Mouse (Mus musculus): Measurements from ENCODE around the gene Islr2. TPM values are rescaled to one million over a fixed set of nuclear protein-coding genes. Genes with fewer than 3 reads are reported as not detected.
A peak's percentile ranks its signal among the peaks of the same experiment; 100 is the strongest.

The Islr2 gene
- polyA plus RNA-seq, 1 experiment from 2014 or later = 1.5 TPM

DNA sequence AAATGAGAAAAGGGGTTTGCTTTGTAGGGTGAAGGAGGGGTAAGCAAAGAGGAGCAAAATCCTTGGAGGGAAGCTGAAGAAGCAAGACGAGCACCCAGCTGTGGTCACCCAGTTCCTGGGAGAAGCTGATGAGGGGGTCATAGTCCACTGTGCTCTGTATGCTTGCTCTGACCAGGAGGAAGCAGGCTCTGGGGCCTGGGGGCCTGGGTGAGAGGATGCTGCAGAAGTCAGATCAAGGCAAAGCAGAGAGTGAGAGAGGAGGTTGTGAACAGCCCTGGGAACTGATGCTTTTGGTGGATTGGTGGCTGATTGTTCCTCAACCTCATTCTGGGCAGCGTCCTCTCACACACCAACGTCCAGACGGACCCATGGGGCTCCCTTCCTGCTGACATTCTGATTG is 27.0 kb downstream of the Islr2 start:
- Histone ChIP-seq H3K4me2 (no peak overlapping the region), H3K4me1 (peaks cover 8% of the 10 kb centered on the region; the same call in 1 of the 2 replicates), H3K4me3 (no peak overlapping the region), H3K9me3 (no peaks in the 10 kb centered on the region), H3K36me3 (no peaks in the 10 kb centered on the region), H3K27me3 (no peaks in the 10 kb centered on the region), H3K9ac (no peak overlapping the region), H3K27ac (no peak overlapping the region)
- no peak for ATAC-seq (ENCODE audit: insufficient number of reproducible peaks, low FRiP score, low TSS enrichment, low read depth)
- WGBS = 68% methylated on average over 4 of the region's 4 CpGs

DNA sequence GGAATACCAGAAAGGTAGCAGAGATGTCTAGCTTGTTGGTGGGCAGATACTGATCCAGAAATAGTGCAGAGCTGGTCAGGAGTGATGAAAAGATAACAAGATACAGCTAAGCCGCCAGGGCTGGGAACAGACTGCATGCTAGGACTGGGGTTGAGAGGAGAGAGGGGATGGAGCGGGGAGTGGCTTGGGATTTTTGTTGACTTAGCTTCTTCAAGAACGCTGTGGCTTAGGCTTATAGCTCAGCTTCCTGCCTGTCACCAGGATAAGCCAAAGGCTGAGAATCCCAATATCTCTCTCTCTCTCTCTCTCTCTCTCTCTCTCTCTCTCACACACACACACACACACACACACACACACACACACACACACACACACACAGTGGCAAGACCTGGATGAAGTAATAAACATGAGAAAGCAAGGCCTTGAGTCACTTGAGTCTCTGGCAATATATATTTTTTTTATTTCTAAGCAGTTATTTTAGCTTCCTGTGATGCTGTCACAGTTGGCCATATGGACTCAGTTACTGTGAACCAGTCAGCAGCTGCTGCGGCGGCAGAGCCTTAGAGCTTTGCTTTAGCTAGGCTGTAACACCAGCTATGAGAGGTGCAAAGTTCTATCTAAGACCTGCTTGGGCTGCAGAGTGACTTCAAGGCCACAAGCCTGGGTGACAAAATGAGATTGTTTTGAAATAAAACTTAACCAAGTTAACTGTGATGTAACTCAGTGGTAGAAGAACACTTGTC is 28.2 kb downstream of the Islr2 start:
- ATAC-seq (ENCODE audit: insufficient number of reproducible peaks, low FRiP score, low TSS enrichment, low read depth) = no peak
- 24% methylated on average over 5 of the region's 5 CpGs for WGBS
- peaks cover 8% of the 10 kb centered on the region; the same call in 1 of the 2 replicates for H3K4me1 ChIP-seq

DNA sequence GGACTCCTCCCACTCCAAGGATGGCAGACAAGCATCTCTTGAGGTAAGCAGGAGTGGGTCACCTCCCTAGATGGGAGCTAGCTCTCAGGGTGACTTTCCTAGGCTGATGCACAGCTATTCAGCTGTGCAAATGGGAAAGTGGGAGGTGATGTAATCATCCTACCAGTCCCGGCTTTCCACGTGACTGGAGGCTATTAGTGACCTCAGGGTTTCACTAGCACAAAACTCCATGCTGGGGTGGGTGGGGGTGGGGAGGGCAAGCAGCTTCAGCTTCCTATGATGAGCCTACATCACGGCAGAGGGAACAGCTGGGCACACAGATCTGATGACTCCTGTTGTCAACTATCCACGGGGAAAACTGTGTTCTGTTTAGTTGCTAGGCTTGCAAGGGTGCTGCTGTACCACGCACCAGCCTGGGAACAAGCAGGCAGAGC is 29.3 kb downstream of the Islr2 start:
- no peak overlapping the region for H3K4me3 ChIP-seq
- no peaks in the 10 kb centered on the region for H3K27me3 ChIP-seq
- 26% methylated on average over 5 of the region's 5 CpGs for WGBS
- no peaks in the 10 kb centered on the region for H3K36me3 ChIP-seq
- no peak overlapping the region for H3K9ac ChIP-seq
- no peaks in the 10 kb centered on the region for H3K9me3 ChIP-seq
- H3K27ac ChIP-seq = 0 out of 2 replicates have a peak overlapping the region, but pooled peaks have one; percentile 18
- peaks cover 8% of the 10 kb centered on the region; the same call in 1 of the 2 replicates for H3K4me1 ChIP-seq
- ATAC-seq (ENCODE audit: insufficient number of reproducible peaks, low FRiP score, low TSS enrichment, low read depth) = peak; percentile 63
- no peak overlapping the region for H3K4me2 ChIP-seq

More for the DNA sequence above, 28.2 kb downstream of the Islr2 start:
- Histone ChIP-seq H3K36me3 (no peaks in the 10 kb centered on the region), H3K9ac (no peak overlapping the region), H3K27me3 (no peaks in the 10 kb centered on the region), H3K9me3 (no peaks in the 10 kb centered on the region), H3K4me2 (no peak overlapping the region), H3K4me3 (no peak overlapping the region), H3K27ac (peak overlapping the region; percentile 18; the same call in 1 of the 2 replicates)

DNA sequence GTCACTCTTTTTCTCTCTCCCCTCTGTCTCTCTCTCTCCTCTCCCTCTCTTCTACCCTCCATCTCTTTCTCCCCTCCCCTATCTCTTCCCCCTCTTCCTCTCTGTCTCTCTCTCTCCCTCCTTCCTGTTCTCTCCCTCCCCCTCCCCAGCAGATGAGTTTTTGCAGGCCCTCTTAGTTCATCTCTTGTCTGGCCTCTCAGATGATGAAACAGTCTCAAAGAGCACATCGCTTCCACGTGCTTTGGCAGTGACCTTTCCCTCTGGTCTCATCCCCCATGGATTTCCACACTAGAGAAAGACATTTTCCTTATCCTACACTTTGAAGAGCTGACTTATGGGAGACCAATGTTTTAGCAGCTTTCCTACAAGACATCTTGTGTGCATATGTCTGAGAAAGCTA is 31.3 kb downstream of the Islr2 start:
- H3K9me3 ChIP-seq = no peaks in the 10 kb centered on the region
- no peak overlapping the region for H3K4me2 ChIP-seq
- 80% methylated on average over 2 of the region's 2 CpGs for WGBS
- H3K4me3 ChIP-seq = no peak overlapping the region
- no peak overlapping the region for H3K9ac ChIP-seq
- no peak overlapping the region for H3K27ac ChIP-seq
- no peak for ATAC-seq (ENCODE audit: insufficient number of reproducible peaks, low FRiP score, low TSS enrichment, low read depth)
- H3K4me1 ChIP-seq = peaks cover 12% of the 10 kb centered on the region
- H3K36me3 ChIP-seq = no peaks in the 10 kb centered on the region
- H3K27me3 ChIP-seq = no peaks in the 10 kb centered on the region

DNA sequence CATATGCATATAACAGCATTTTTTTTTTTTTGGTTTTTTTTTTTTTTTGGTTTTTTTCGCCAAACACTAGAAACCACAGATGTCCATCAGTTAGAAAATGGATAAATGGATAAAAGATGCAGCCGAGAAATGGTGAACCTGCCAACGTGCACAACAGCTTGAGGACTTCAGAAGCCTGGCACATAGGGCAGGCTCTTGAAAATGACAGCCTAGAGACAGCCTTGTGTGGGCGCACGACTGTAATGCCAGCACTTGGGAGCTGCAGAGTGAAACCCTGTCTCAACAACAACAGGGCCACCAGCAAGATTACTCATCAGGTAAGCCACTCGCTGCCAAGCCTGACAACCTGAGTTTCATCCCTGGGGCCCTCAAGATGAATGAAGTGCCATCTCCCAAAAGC is 34.7 kb downstream of the Islr2 start:
- no peak overlapping the region for H3K4me2 ChIP-seq
- H3K9me3 ChIP-seq = no peaks in the 10 kb centered on the region
- no peaks in the 10 kb centered on the region for H3K27me3 ChIP-seq
- H3K27ac ChIP-seq = no peak overlapping the region
- H3K4me1 ChIP-seq = peaks cover 4% of the 10 kb centered on the region; the same call in 1 of the 2 replicates
- no peak overlapping the region for H3K4me3 ChIP-seq
- ATAC-seq (ENCODE audit: insufficient number of reproducible peaks, low FRiP score, low TSS enrichment, low read depth) = no peak
- H3K9ac ChIP-seq = no peak overlapping the region
- H3K36me3 ChIP-seq = no peaks in the 10 kb centered on the region
- WGBS = 81% methylated on average over 6 of the region's 6 CpGs

DNA sequence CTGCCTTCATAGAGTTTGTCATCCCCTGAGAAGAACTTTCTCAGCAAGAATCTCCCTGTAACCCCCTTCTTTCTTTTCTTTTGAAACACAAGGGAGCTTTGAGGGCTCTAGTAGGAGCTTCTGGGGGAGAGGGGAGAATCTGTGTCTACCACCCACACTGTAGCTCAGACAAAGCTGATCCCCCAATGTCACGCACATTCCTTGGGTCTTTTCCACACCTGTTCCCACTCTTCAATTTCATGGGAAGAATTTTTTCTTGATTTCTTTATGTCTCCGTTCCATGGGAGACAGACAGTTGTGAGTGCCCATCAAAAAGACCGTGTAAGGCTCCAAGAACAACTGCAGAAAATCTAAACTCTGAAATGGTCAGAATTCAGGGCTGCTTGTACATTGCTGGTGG is 35.2 kb downstream of the Islr2 start:
- peaks cover 4% of the 10 kb centered on the region; the same call in 1 of the 2 replicates for H3K4me1 ChIP-seq
- no peak overlapping the region for H3K4me3 ChIP-seq
- no peaks in the 10 kb centered on the region for H3K9me3 ChIP-seq
- no peak overlapping the region for H3K9ac ChIP-seq
- 63% methylated on average over 3 of the region's 3 CpGs for WGBS
- H3K27me3 ChIP-seq = no peaks in the 10 kb centered on the region
- no peaks in the 10 kb centered on the region for H3K36me3 ChIP-seq
- ATAC-seq (ENCODE audit: insufficient number of reproducible peaks, low FRiP score, low TSS enrichment, low read depth) = no peak
- H3K4me2 ChIP-seq = no peak overlapping the region
- no peak overlapping the region for H3K27ac ChIP-seq

DNA sequence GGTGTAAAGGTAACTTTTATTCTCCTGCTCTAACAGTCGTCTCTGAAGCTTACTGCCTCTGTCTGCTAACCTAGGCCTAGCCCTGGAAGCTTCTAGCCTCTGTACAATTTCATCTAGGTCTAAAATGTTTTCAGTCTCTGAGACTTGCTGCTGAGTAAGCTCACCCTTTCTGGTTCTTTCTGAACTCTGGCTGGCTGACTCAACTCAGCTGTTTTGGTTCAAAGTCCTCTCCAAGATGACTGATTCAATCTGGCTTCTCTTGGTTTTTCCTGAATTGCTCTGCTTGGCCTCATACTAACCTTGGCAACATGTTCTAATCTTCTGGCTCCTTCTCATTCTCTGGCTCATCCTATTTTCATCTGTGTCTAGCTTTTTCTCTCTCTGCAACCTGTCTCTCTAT is 38.3 kb downstream of the Islr2 start:
- Histone ChIP-seq H3K36me3 (no peaks in the 10 kb centered on the region), H3K9me3 (no peaks in the 10 kb centered on the region), H3K4me2 (no peak overlapping the region), H3K27me3 (no peaks in the 10 kb centered on the region), H3K4me1 (peaks cover 9% of the 10 kb centered on the region; the same call in 1 of the 2 replicates), H3K4me3 (no peak overlapping the region), H3K9ac (no peak overlapping the region), H3K27ac (no peak overlapping the region)
- no peak for ATAC-seq (ENCODE audit: insufficient number of reproducible peaks, low FRiP score, low TSS enrichment, low read depth)
- 81% methylated on average over 1 of the region's 1 CpGs for WGBS

DNA sequence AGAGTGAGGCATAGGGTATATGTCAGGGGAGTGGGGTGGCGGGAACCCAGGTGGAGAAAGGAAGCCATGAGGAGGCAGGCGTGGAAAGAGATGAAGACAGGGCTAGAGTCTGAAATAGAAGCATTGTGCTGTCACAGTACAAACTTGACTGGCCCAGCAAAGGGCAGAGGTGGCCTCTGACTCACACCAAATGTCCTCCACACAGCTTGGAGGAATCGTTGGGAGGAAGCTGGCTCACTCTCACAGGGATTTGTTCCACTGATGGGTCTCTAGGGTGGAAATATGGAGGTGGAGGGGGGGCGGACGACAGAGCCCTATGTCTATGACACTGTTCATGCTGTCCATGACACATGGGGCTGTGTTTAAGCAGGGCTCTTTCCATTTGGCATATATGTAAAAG is 41.0 kb downstream of the Islr2 start:
- no peak overlapping the region for H3K27ac ChIP-seq
- H3K4me2 ChIP-seq = no peak overlapping the region
- H3K9me3 ChIP-seq = no peaks in the 10 kb centered on the region
- no peaks in the 10 kb centered on the region for H3K27me3 ChIP-seq
- no peak overlapping the region for H3K9ac ChIP-seq
- H3K36me3 ChIP-seq = no peaks in the 10 kb centered on the region
- H3K4me1 ChIP-seq = peaks cover 26% of the 10 kb centered on the region
- no peak overlapping the region for H3K4me3 ChIP-seq
- WGBS = 65% methylated on average over 5 of the region's 5 CpGs
- no peak for ATAC-seq (ENCODE audit: insufficient number of reproducible peaks, low FRiP score, low TSS enrichment, low read depth)

DNA sequence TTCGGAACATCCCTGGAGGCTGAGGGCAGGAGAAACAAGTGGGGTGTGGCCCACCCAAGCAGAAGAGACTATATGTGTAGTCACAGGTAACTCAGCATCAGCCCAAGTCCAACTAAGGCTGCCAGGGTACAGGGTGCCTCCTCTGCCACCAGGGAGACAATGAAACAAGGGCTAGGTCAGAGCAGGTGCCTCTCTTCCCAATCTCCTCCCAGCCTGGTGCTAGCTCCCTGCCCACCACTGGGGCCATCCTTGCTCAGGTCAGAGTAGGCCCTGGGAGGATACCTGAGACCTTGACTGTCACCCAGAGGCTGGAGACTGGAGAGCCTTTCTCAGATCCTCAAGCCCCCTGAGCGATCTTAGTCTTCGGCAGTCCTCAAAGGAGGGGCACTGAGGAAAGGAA is 41.9 kb downstream of the Islr2 start:
- no peaks in the 10 kb centered on the region for H3K36me3 ChIP-seq

DNA sequence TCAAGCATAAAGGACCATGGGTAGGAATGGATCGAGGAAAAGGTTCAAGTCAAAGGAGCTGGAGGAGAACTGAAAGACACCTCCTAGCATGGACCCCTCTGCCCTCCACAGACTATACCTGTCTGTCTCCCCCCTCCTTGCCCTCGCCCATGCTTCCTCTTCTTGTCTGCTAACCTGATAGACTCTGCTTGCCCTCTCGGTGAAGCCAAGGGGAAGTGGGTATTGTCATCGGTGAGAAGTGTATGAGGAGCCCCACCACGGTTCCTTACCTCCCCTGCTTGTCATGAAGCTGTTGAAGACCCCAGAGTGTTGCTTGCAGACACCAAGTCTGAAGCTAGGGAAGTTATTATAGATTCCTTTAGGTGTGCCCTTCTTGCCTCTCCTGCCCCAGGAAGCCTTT is 43.8 kb downstream of the Islr2 start:
- WGBS = 82% methylated on average over 5 of the region's 5 CpGs
- no peak for ATAC-seq (ENCODE audit: insufficient number of reproducible peaks, low FRiP score, low TSS enrichment, low read depth)
- Histone ChIP-seq H3K36me3 (no peaks in the 10 kb centered on the region), H3K9me3 (no peaks in the 10 kb centered on the region), H3K27me3 (no peaks in the 10 kb centered on the region), H3K9ac (no peak overlapping the region), H3K4me2 (no peak overlapping the region), H3K27ac (peak overlapping the region; percentile 98), H3K4me1 (peaks cover 53% of the 10 kb centered on the region), H3K4me3 (no peak overlapping the region)

More for the DNA sequence above, 41.9 kb downstream of the Islr2 start:
- no peak for ATAC-seq (ENCODE audit: insufficient number of reproducible peaks, low FRiP score, low TSS enrichment, low read depth)
- H3K9ac ChIP-seq = no peak overlapping the region
- no peaks in the 10 kb centered on the region for H3K27me3 ChIP-seq
- peaks cover 34% of the 10 kb centered on the region for H3K4me1 ChIP-seq
- no peak overlapping the region for H3K27ac ChIP-seq
- no peaks in the 10 kb centered on the region for H3K9me3 ChIP-seq
- WGBS = 76% methylated on average over 3 of the region's 3 CpGs
- H3K4me2 ChIP-seq = no peak overlapping the region
- H3K4me3 ChIP-seq = no peak overlapping the region

DNA sequence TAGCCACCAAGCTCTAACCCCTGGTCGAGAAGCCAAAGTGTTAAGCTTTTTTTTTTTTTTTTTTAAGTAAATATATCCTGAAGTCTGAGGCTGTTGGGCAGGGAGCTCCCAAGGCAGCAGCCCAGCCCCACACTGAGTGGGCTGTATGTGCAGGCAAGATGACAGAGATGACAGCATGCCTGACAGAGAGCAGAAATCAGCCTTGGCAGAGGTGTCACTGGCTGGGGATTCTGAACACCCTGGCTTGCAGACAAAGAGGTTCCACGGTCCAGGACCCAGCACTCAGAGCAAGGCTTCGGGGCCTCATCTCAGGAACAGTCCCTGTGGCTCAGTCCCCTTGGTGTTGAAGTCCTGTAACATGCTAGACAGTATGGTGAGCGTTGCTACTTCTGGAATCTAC is 44.3 kb downstream of the Islr2 start:
- Histone ChIP-seq H3K4me1 (peaks cover 57% of the 10 kb centered on the region), H3K36me3 (no peaks in the 10 kb centered on the region), H3K9ac (no peak overlapping the region), H3K27me3 (no peaks in the 10 kb centered on the region), H3K4me2 (peak overlapping the region; percentile 74; the same call in 1 of the 2 replicates), H3K9me3 (no peaks in the 10 kb centered on the region), H3K27ac (peak overlapping the region; percentile 98), H3K4me3 (no peak overlapping the region)
- ATAC-seq (ENCODE audit: insufficient number of reproducible peaks, low FRiP score, low TSS enrichment, low read depth) = no peak
- WGBS = 37% methylated on average over 4 of the region's 4 CpGs

DNA sequence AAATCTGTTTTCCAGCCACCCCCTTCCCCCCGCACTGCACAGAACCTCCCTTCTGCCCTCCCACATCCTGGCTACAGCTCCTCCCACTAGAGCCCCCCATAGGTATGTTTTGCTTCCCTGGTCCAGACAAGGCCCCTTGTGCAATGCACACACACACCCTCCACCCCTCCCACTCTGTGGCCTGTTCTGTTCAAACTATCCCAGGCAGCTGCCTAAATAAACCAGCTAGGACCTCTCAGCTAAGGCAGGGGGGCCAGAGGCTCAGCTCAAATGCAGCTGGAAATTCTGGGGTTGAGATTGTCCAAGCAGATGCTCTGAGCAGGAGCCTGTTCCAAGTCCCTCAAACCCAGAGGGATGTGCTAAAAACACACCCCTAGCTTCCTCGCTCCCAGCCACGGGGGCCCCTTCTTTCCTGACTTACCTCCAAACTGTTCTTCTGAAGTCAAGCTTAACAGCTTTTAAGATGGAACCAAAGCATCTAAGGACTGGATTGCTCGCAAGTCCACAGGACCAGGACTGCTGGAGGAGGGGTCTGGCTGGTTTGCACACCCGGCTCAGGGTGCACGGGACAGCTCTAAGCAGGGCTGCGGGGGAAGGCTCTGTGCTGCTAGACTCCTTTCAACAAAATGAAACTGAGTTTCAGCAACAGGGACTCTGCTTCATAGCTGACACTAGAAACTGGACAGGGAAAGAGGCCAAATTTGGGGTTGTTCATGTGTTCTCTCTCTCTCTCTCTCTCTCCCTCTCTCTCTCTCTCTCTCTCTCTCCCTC is 45.4 kb downstream of the Islr2 start:
- no peaks in the 10 kb centered on the region for H3K27me3 ChIP-seq
- H3K9ac ChIP-seq = 0 out of 2 replicates have a peak overlapping the region, but pooled peaks have one; percentile 7
- ATAC-seq (ENCODE audit: insufficient number of reproducible peaks, low FRiP score, low TSS enrichment, low read depth) = peak; percentile 93
- no peaks in the 10 kb centered on the region for H3K9me3 ChIP-seq
- WGBS = 11% methylated on average over 7 of the region's 7 CpGs
- no peaks in the 10 kb centered on the region for H3K36me3 ChIP-seq
- peak overlapping the region; percentile 74 for H3K4me2 ChIP-seq
- peak overlapping the region; percentile 38 for H3K4me3 ChIP-seq
- peak overlapping the region; percentile 98 for H3K27ac ChIP-seq
- H3K4me1 ChIP-seq = peaks cover 69% of the 10 kb centered on the region
